Mouse (Mus musculus): Measurements from ENCODE around the gene Erfe. TPM values are rescaled to one million over a fixed set of nuclear protein-coding genes. Genes with fewer than 3 reads are reported as not detected.

Erfe gene
- polyA plus RNA-seq, 1 experiment from 2014 or later = 1.2 TPM

GRCm38 (mm10) chr1:91417991-91418390 is 51.8 kb downstream of the Erfe start:
- DNase-seq (ENCODE audit: low spot score) = no peak
- Histone ChIP-seq H3K4me3 (replicated peaks; ENCODE audit: low read depth, low read length) (no peak overlapping the region), H3K4me1 (replicated peaks; ENCODE audit: insufficient read depth, low read length) (0 out of 2 replicates have a peak, but pooled peaks cover 11% of the 10 kb centered on the region), H3K4me2 (ENCODE audit: low read length) (no peak overlapping the region), H3K27ac (no peak overlapping the region), H3K36me3 (ENCODE audit: insufficient read depth, low read length) (peaks cover 15% of the 10 kb centered on the region; the same call in 1 of the 2 replicates), H3K9ac (ENCODE audit: low read depth, low read length) (no peak overlapping the region), H3K9me3 (replicated peaks; ENCODE audit: low read length) (no peaks in the 10 kb centered on the region), H3K27me3 (ENCODE audit: insufficient read depth, low read length) (no peaks in the 10 kb centered on the region)
- WGBS = 61% methylated on average over 1 of the region's 1 CpGs
- no peak for TF ChIP-seq CTCF (IDR thresholded peaks at IDR 0.05; ENCODE audit: low read depth)
- ATAC-seq (replicated peaks; ENCODE audit: low FRiP score, low read depth) = no peak

GRCm38 (mm10) chr1:91419862-91420600 is 53.8 kb downstream of the Erfe start:
- Histone ChIP-seq H3K36me3 (ENCODE audit: insufficient read depth, low read length) (peaks cover 15% of the 10 kb centered on the region; the same call in 1 of the 2 replicates), H3K9ac (ENCODE audit: low read depth, low read length) (no peak overlapping the region), H3K4me1 (replicated peaks; ENCODE audit: insufficient read depth, low read length) (no peaks in the 10 kb centered on the region), H3K9me3 (replicated peaks; ENCODE audit: low read length) (no peaks in the 10 kb centered on the region), H3K27me3 (ENCODE audit: insufficient read depth, low read length) (no peaks in the 10 kb centered on the region), H3K27ac (no peak overlapping the region), H3K4me3 (replicated peaks; ENCODE audit: low read depth, low read length) (no peak overlapping the region), H3K4me2 (ENCODE audit: low read length) (no peak overlapping the region)
- ATAC-seq (replicated peaks; ENCODE audit: low FRiP score, low read depth) (no peak), DNase-seq (ENCODE audit: low spot score) (no peak)
- 66% methylated on average over 10 of the region's 10 CpGs for WGBS
- TF ChIP-seq CTCF (IDR thresholded peaks at IDR 0.05; ENCODE audit: low read depth) = no peak

DNA sequence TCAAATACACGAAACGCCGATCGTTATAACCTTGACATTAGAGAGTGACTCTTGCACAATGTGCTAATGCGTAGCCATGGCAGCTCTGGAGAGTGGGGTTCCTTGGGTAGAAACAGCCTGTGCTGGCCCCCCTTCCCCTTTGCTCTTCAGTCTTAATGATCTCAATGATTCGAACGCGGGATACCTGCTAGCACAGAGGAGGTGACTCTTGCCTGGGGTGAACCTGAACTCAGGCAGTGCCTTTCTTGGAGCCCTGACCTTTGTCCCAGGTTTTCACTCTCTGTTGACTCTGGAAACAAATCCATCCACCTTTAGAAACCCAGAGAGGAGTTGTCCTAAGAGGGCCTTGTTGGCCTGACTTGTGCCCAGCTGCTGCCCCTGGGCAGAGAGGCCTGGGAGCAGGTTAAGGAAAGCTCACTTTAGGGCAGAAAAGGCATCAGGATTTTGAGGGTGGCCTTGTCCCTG is 54.4 kb downstream of the Erfe start:
- Histone ChIP-seq H3K4me2 (ENCODE audit: low read length) (no peak overlapping the region), H3K36me3 (ENCODE audit: insufficient read depth, low read length) (peaks cover 15% of the 10 kb centered on the region), H3K4me3 (replicated peaks; ENCODE audit: low read depth, low read length) (no peak overlapping the region), H3K9ac (ENCODE audit: low read depth, low read length) (no peak overlapping the region), H3K9me3 (replicated peaks; ENCODE audit: low read length) (no peaks in the 10 kb centered on the region), H3K4me1 (replicated peaks; ENCODE audit: insufficient read depth, low read length) (no peaks in the 10 kb centered on the region), H3K27me3 (ENCODE audit: insufficient read depth, low read length) (no peaks in the 10 kb centered on the region), H3K27ac (no peak overlapping the region)
- ATAC-seq (replicated peaks; ENCODE audit: low FRiP score, low read depth) (no peak), DNase-seq (ENCODE audit: low spot score) (no peak)
- TF ChIP-seq CTCF (IDR thresholded peaks at IDR 0.05; ENCODE audit: low read depth) = no peak
- 92% methylated on average over 8 of the region's 8 CpGs for WGBS

Other genes starting within 250 kb of the Erfe start
- gene Rbm44, start 221.3 kb upstream of the Erfe start, polyA plus RNA-seq (2015; fragmentation: Nextera tagmentation; extraction: Ambion mirVana) = 0.20 and 0.28 TPM in 2 replicates
- gene Ramp1, start 186.6 kb upstream of the Erfe start, polyA plus RNA-seq (2015; fragmentation: Nextera tagmentation; extraction: Ambion mirVana) = 2.1 and 2.5 TPM in 2 replicates
- 67.3 and 68.6 TPM in 2 replicates for gene Ube2f, start 116.1 kb upstream of the Erfe start, polyA plus RNA-seq (2015; fragmentation: Nextera tagmentation; extraction: Ambion mirVana)
- 23.7 and 28.4 TPM in 2 replicates for gene Scly, start 68.1 kb upstream of the Erfe start, polyA plus RNA-seq (2015; fragmentation: Nextera tagmentation; extraction: Ambion mirVana)
- 0.05 and 0.09 TPM in 2 replicates for gene Espnl, start 44.4 kb upstream of the Erfe start, polyA plus RNA-seq (2015; fragmentation: Nextera tagmentation; extraction: Ambion mirVana)
- 0.22 and 0.39 TPM in 2 replicates for gene Klhl30, start 15.4 kb upstream of the Erfe start, polyA plus RNA-seq (2015; fragmentation: Nextera tagmentation; extraction: Ambion mirVana)
- 91.0 and 99.8 TPM in 2 replicates for gene Ilkap, start 32.4 kb downstream of the Erfe start, polyA plus RNA-seq (2015; fragmentation: Nextera tagmentation; extraction: Ambion mirVana)
- gene Hes6, start 47.6 kb downstream of the Erfe start, polyA plus RNA-seq (2015; fragmentation: Nextera tagmentation; extraction: Ambion mirVana) = 60.6 and 62.2 TPM in 2 replicates
- gene Per2, start 92.9 kb downstream of the Erfe start, polyA plus RNA-seq (2015; fragmentation: Nextera tagmentation; extraction: Ambion mirVana) = 2.3 and 2.7 TPM in 2 replicates
- gene Traf3ip1, start 128.2 kb downstream of the Erfe start, polyA plus RNA-seq (2015; fragmentation: Nextera tagmentation; extraction: Ambion mirVana) = 6.3 and 6.5 TPM in 2 replicates
- 4.0 and 4.3 TPM in 2 replicates for gene Asb1, start 174.1 kb downstream of the Erfe start, polyA plus RNA-seq (2015; fragmentation: Nextera tagmentation; extraction: Ambion mirVana)

Data from kidney, postnatal 0 days (tissue).